Mouse (Mus musculus) ES-E14 (cell line): ENCODE data around the gene Ddx46.

Experiments used
- CHD2 ChIP-seq: IDR thresholded peaks from 2 replicates; pipeline ENCODE4 v1.6.1; 2014; ENCODE audit warnings: mild to moderate bottlenecking, low read depth, low read length, inconsistent platforms
- HCFC1 ChIP-seq: IDR thresholded peaks from 2 replicates; pipeline ENCODE4 v1.6.1; 2012; ENCODE audit warnings: low read length, inconsistent platforms, borderline replicate concordance; ENCODE audit not compliant: insufficient read depth
- ZC3H11A ChIP-seq: IDR thresholded peaks from 2 replicates; pipeline ENCODE4 v1.6.1; 2012; ENCODE audit warnings: low read depth, mild to moderate bottlenecking, inconsistent platforms, low read length, borderline replicate concordance

DNA sequence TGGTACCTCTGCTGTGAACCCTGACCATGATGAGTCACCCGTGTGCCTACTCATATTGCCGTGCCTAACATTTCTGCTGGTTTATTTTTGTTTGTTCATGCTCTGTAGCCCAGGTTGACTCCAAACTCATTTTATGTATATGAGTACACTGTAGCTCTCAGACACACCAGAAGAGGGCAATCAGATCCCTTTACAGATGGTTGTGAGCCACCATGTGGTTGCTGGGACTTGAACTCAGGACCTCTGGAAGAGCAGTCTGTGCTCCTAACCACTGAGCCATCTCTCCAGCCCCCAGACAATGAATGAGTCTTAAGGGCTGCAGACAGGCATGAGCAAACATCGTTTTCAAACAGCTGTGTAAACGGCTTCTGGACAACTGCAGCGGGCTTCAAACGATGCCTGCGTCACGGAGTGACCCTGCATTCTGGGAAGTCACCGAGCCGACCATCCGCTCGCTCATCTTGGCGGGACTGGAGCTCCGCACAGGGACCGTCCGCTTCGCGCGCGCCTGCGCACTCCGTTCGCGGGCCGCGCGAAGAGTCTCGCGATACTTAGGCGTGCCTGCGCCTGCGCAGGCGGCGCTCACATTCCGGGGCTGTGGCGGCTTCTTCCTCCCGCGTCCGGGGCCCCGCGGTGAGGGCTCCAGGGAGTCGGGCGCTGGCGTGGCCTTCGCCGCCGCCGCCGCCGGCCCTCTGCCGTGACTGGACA lies 57.9 kb downstream of the Ddx46 start, which contains the start of gene B230219D22Rik:
- TF ChIP-seq HCFC1 (peak; percentile 54; the same call in 1 of the 2 replicates), ZC3H11A (no peak), CHD2 (peak; percentile 99)
